Mouse (Mus musculus): ENCODE data around the gene Etl4.

DNA sequence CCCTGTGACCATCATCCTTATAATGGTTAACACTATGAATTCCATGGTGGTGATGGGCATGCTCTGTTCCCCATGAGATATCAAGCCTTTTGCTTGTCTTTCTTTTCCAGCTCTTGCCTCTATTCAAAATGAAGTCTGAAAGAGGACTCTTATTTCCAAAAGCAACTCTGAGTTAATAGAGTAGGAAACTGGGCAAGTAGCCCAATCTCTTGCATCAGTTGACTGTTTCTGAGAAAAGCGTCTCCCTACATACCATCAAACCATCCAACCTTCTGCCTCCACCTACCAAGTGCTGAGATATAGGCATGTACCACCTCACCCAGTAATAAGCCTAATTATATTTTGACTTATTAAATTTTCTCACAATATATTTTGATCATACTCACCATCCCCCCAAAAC lies 658.9 kb downstream of the Etl4 start:
- TF ChIP-seq MYOG (IDR thresholded peaks at IDR 0.05; ENCODE audit: control insufficient read depth in 1 of 3, insufficient read depth in 1 of 3, insufficient read length in 2 of 3, low read depth in 2 of 3) (no peak), TCF3 (IDR thresholded peaks at IDR 0.05; ENCODE audit: insufficient read length, low read depth) (no peak), MYOD1 (IDR thresholded peaks at IDR 0.05; ENCODE audit: control insufficient read depth in 1 of 3, insufficient read length in 2 of 3, low read depth in 2 of 3) (no peak), TCF12 (IDR thresholded peaks at IDR 0.05; ENCODE audit: insufficient read depth, poor library complexity, severe bottlenecking) (no peak), POLR2A (IDR thresholded peaks at IDR 0.05; ENCODE audit: insufficient read length, low read depth) (no peak)

Data from myocyte (in vitro differentiated cells).